Mouse (Mus musculus): ENCODE data around the gene A130010J15Rik. TPM values are rescaled to one million over a fixed set of nuclear protein-coding genes. Genes with fewer than 3 reads are reported as not detected.

The A130010J15Rik gene
- total RNA-seq, 1 experiment from 2014 or later: 17.6 TPM

GRCm38 (mm10) chr1:193226724-193227522 is 59.1 kb downstream of the A130010J15Rik start:
- no peak for ATAC-seq (replicated peaks in 1 of 2; ENCODE audit: insufficient read depth in 1 of 2, low FRiP score in 2 of 2, low TSS enrichment in 1 of 2, low read depth in 1 of 2, poor library complexity in 2 of 2, severe bottlenecking in 2 of 2)

Other genes starting within 250 kb of the A130010J15Rik start
- gene Syt14, start 132.3 kb upstream of the A130010J15Rik start, total RNA-seq (2017): 0.88 TPM in 1 of 2 replicates, not detected in the other
- gene Diexf, start 37.8 kb upstream of the A130010J15Rik start, total RNA-seq (2017): 13.9 and 19.6 TPM in 2 replicates
- 12.9 and 14.5 TPM in 2 replicates for gene Irf6, start 14.9 kb upstream of the A130010J15Rik start, total RNA-seq (2017)
- 102 and 139 TPM in 2 replicates for gene Traf3ip3, start 33.7 kb downstream of the A130010J15Rik start, total RNA-seq (2017)
- gene Lamb3, start 39.7 kb downstream of the A130010J15Rik start, total RNA-seq (2017): 1.2 and 2.9 TPM in 2 replicates
- 2.8 and 12.2 TPM in 2 replicates for gene Hsd11b1, start 96.0 kb downstream of the A130010J15Rik start, total RNA-seq (2017)
- gene G0s2, start 105.2 kb downstream of the A130010J15Rik start, total RNA-seq (2017): 12.0 and 13.4 TPM in 2 replicates
- not detected in 2 replicates for gene Camk1g, start 202.3 kb downstream of the A130010J15Rik start, total RNA-seq (2017)